Mouse (Mus musculus): ENCODE results near the gene Aspn. TPM values are rescaled to one million over a fixed set of nuclear protein-coding genes. Genes with fewer than 3 reads are reported as not detected.
"Not testable (repeated sequence)": the region's sequence is repeated elsewhere in the genome, so short reads cannot be mapped to it uniquely, and the experiment has no call there.

Aspn gene
- polyA plus RNA-seq, 1 experiment from 2014 or later, result not detected

DNA sequence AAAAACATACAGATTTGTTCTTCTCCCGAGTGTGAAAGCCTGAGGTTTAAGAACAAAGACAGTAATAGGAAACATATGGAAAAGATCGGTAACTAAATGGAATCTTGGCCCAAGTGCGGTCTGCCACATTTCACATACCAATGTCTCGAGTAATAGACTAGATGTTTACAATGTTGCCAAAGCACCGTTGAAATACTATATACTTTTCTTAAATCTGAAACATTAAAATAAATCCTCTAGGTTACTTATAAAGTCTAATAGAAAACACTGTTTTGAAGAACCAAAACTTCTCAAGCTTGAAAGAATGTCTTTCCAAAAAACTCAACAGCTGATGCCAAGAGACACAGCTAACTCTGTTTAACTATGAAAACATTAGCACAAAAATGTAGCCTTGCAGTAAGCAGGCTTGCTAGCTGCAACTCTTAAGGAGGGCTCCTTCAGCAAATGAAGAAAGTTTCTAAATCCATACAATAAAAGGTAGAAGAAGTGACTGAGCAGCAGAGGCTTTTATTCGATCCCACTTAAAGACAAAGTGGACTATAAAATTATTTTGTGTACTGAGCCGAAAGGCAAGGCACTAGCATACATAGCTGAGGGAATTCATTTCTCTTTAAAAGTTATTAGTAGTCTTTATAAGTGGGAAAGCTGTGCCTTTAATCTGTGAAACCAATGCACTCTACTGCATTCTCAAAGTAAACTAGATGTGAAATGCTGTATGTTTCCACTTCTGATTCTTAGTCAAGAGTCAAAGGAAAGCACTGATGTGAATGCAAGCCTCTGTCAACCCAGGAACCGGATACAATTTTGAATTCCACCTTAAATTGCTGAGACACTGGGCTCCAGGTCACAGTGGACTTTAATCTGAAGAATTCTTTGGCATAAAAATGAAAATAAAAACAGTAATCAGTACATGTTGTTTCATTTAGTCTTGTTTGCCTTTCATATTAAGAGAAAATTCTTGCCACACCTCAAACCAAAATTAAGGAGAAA, 37.6 kb downstream of the Aspn start, which contains the start of gene Omd:
Gene Omd, plus strand, starts transcription at position 922 of the 990 bp plus-strand sequence.
- in situ Hi-C loops (cut with MboI; ENCODE audit: low pct_unique_long_range_greater_than_20kb), result no loop called here
- no peaks in the 10 kb centered on the region for H3K27me3 ChIP-seq
- ATAC-seq (peak; percentile 54), DNase-seq (ENCODE audit: low read depth, low spot score) (no peak)
- CTCF ChIA-PET, result interaction anchor here (1.0 kb wide), 2 partner anchors 21 to 64 kb away, joined by 3 to 4 read pairs; no protein-coding TSS in a partner anchor
- no peak for TF ChIP-seq CTCF (IDR thresholded peaks at IDR 0.05)
- POLR2A ChIA-PET, result interaction anchor here (0.6 kb wide), 1 partner anchor 28 kb away, joined by 3 read pairs; no protein-coding TSS in a partner anchor

DNA sequence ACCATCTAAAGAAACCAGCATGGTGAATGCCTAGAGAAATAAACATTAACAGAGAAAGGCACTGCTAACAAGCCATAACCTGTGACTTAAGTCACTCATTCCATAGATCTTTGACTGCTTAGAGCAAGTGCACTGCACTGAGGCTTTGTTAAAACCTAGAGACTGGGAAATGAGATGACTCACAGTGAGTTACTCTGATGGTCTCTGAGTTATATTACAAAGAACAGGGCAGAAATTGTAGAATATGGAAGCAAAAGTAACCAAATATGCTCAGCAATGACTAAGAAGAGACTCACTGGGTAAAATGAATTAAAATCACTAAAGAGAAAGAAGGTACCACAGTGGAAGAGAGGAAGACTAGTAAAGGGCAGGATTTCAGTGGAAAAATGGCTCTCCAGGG, 39.6 kb downstream of the Aspn start:
- H3K27me3 ChIP-seq, result no peaks in the 10 kb centered on the region
- ChIA-PET CTCF (interaction anchor here (1.2 kb wide), 1 partner anchor 27 kb away, joined by 3 read pairs; no protein-coding TSS in a partner anchor), POLR2A (no interaction called here)
- ATAC-seq (no peak), DNase-seq (ENCODE audit: low read depth, low spot score) (no peak)
- TF ChIP-seq CTCF (IDR thresholded peaks at IDR 0.05), result no peak
- in situ Hi-C loops (cut with MboI; ENCODE audit: low pct_unique_long_range_greater_than_20kb), result no loop called here

DNA sequence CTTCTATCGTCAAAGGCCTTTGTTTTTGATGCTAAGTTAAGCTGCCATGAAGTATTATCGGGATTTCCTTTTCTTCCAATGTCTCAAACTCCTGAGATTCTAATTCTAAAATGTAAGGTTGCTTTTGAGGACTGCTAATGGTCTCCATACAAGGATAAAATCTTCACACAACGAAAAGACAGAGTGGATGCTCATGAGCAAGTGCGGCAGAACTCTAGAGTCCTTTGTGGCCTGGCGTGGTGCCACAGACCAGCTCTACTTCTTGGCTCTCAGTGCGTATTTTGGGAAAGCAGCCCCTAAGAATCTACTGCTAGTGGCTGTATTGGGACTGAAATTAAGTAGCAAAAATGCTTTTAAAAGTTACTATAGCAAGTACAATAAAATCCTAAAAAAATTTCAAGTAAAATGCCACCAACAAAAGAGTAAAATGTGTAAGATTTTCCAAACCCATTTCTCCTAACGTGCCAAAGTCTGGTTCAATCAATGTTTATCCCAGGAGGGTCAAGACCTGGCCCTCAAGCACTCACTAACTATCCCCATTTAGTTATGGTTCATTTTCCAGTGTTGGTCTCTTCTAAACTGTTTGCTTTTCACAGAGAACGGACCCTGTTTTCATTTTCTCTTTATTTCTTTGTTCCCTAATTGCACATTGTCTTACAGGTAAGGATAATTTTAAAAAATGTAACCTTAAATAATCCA, 40.2 kb downstream of the Aspn start:
- no peak for ATAC-seq
- ChIA-PET CTCF (interaction anchor here (1.2 kb wide), 1 partner anchor 26 kb away, joined by 3 read pairs; no protein-coding TSS in a partner anchor), POLR2A (no interaction called here)
- peak; percentile 51 for DNase-seq (ENCODE audit: low read depth, low spot score)
- TF ChIP-seq CTCF (IDR thresholded peaks at IDR 0.05), result no peak
- no peaks in the 10 kb centered on the region for H3K27me3 ChIP-seq
- in situ Hi-C loops (cut with MboI; ENCODE audit: low pct_unique_long_range_greater_than_20kb), result no loop called here

DNA sequence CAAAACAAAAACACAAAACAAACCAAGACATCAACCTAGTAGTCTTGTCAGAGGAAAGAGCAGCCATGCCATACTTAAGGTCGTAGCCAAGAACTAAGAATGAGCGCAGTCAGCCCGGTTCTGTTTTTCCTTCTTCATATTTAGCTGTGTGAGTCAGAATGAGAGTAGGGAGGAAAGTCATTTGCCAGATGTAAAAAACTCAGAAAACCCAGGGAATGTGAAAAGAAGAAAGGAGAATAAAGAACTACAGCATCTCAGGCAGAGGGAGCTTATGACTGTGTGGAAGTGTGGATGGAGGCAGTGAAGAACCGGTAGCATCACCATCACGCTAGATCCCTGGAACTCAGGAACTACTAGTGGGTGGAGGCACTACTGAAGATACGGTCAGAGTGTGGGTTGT, 41.8 kb downstream of the Aspn start:
- in situ Hi-C loops (cut with MboI; ENCODE audit: low pct_unique_long_range_greater_than_20kb), result no loop called here
- DNase-seq (ENCODE audit: low read depth, low spot score) (no peak), ATAC-seq (no peak)
- ChIA-PET POLR2A (no interaction called here), CTCF (interaction anchor here (1.6 kb wide), 1 partner anchor 21 kb away, joined by 6 read pairs; the partner anchor contains the start of gene Ogn)
- TF ChIP-seq CTCF (IDR thresholded peaks at IDR 0.05), result no peak
- H3K27me3 ChIP-seq, result no peaks in the 10 kb centered on the region

DNA sequence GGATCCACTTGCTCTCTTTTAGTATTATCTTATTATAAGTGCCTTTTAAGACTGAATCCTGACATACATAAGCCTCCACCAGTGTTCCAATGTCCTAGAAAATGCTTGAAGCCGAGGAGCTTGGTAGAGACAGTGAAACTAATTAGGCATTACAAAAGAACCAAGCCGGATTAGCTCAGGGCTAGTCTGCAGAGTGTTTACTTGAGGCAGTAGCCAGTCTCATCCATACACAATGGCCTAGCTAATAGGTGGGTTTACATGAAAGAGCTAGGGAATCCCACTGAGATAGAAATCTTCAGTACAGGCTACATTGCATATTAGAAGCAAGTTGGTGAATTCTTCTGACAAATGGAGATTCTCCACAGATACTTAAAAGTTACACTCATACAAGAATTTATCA, 58.3 kb downstream of the Aspn start:
- H3K27me3 ChIP-seq; POLR2A ChIA-PET; in situ Hi-C loops (cut with MboI; ENCODE audit: low pct_unique_long_range_greater_than_20kb); ATAC-seq; DNase-seq (ENCODE audit: low read depth, low spot score): not testable (repeated sequence)
- CTCF ChIA-PET, result interaction anchor here (1.7 to 2.9 kb wide), 2 partner anchors 10 to 21 kb away, joined by 4 to 11 read pairs; no protein-coding TSS in a partner anchor

DNA sequence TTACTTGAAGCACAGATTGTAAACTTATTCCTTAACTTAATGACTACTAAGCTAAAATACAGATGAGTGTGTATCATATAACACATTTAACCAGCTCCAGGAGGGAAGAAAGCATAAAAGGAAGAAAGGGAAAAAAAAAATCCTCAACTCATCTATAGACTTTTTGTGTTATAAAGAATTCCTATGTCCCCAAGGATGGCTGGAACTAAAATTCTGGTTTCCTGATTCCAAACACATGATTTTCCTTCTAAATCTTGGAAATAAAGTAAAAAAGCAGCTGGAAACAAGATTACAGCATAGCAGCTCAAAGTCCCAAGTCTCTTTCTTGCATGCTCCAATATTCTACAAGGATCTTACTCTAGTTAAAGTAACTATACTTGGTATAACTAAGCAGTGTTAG, 59.4 kb downstream of the Aspn start:
- no peaks in the 10 kb centered on the region for H3K27me3 ChIP-seq
- POLR2A ChIA-PET, result no interaction called here
- DNase-seq (ENCODE audit: low read depth, low spot score), result no peak

DNA sequence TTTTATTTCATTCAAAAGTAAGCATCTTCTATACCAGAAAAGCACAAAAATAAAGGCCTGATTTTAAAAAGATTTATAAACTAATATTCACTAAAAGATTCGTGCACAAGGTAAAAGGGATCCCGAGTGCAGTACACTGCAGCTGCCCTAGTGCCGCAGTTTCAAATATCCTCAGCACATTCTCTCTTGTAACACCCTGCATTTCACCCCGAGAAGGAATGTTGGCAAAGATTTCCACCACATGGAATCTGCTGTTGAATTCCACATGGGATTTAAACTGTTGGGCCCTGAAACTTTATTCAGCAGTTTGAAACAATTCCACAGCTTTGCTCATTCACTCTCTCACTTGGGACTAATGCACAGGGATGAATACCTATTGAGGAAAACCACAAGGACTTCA, 63.5 kb downstream of the Aspn start, which contains the start of gene Ogn:
Gene Ogn, plus strand, starts transcription at position 333 of the 400 bp plus-strand sequence.
- DNase-seq (ENCODE audit: low read depth, low spot score), result peak; percentile 60
- CTCF ChIA-PET, result interaction anchor here (2.7 kb wide), 1 partner anchor 21 kb away, joined by 6 read pairs; no protein-coding TSS in a partner anchor
- no peaks in the 10 kb centered on the region for H3K27me3 ChIP-seq
- in situ Hi-C loops (cut with MboI; ENCODE audit: low pct_unique_long_range_greater_than_20kb), result no loop called here
- TF ChIP-seq CTCF (IDR thresholded peaks at IDR 0.05), result no peak
- POLR2A ChIA-PET, result interaction anchor here (1.3 kb wide), 1 partner anchor 29 kb away, joined by 3 read pairs; no protein-coding TSS in a partner anchor
- ATAC-seq, result peak; percentile 67

More for the DNA sequence above, 59.4 kb downstream of the Aspn start:
- no peak for TF ChIP-seq CTCF (IDR thresholded peaks at IDR 0.05)
- CTCF ChIA-PET, result interaction anchor here (1.7 to 2.9 kb wide), 2 partner anchors 11 to 22 kb away, joined by 4 to 11 read pairs; no protein-coding TSS in a partner anchor
- no peak for ATAC-seq
- in situ Hi-C loops (cut with MboI; ENCODE audit: low pct_unique_long_range_greater_than_20kb), result no loop called here

DNA sequence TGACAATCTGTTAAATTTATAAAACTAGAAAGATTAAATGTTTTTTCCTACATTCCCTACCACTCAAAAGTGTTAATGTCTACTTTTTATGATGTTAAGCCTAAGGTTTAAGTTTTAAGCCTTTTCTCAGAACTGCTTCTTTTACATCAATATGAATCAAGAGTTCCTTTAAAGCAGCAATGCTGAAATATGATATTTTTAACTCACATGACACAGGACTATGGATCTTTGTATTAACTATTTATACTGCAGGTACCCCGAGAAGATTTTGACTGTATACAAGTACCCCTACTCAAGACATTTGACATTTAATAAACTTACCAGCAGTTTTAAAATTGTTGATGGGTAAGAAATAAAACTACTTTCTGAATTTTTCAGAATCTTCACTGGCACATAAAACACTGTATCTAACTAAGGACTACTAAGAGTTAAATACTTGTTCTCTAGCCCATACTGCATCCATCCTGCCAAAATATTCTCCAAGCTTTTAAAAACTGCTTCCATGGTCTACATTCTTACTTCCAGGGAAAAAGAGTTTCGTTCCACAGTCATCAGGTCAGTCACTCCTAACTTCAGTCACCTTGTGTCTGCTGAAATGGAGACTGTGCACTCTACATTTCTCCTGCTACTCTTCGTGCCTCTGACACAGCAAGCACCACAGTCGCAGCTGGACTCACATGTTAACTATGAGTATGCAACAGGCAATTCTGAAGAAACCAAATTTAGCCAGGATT, 64.5 kb downstream of the Aspn start:
- TF ChIP-seq CTCF (IDR thresholded peaks at IDR 0.05), result no peak
- no peak for ATAC-seq
- POLR2A ChIA-PET, result interaction anchor here (1.3 kb wide), 1 partner anchor 30 kb away, joined by 3 read pairs; no protein-coding TSS in a partner anchor

DNA sequence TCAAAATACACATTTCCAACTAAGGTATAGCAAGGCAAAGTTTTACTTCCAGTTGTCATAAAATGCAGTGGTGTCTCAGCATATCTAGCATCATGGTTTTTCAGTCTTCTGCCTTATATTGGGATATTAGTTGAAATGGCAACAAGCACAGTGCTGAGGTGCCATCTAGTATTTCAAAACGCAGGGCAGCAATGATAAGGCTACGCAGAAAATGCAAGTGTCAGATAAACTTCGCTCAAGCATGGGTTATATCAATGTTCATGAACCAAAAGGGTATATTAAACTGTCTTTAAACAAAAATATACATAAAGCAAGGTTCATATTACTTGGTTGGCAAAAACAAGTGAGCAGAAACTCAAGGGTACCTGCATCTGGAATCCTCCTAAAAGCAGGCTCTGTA, 72.8 kb downstream of the Aspn start:
- in situ Hi-C loops (cut with MboI; ENCODE audit: low pct_unique_long_range_greater_than_20kb), result no loop called here
- no peak for ATAC-seq

More for the DNA sequence above, 64.5 kb downstream of the Aspn start:
- DNase-seq (ENCODE audit: low read depth, low spot score), result no peak
- CTCF ChIA-PET, result interaction anchor here (2.7 kb wide), 1 partner anchor 22 kb away, joined by 6 read pairs; no protein-coding TSS in a partner anchor
- no peaks in the 10 kb centered on the region for H3K27me3 ChIP-seq
- in situ Hi-C loops (cut with MboI; ENCODE audit: low pct_unique_long_range_greater_than_20kb), result no loop called here

More for the DNA sequence above, 72.8 kb downstream of the Aspn start:
- no peaks in the 10 kb centered on the region for H3K27me3 ChIP-seq
- ChIA-PET POLR2A (no interaction called here), CTCF (interaction anchor here (1.0 kb wide), 1 partner anchor 23 kb away, joined by 3 read pairs; no protein-coding TSS in a partner anchor)
- no peak for TF ChIP-seq CTCF (IDR thresholded peaks at IDR 0.05)
- DNase-seq (ENCODE audit: low read depth, low spot score), result no peak

Other genes with a start within 250 kb of the Aspn start
- 79.4 TPM for gene Fgd3, start 224.1 kb upstream of the Aspn start, polyA plus RNA-seq (2021)
- gene Bicd2, start 202.9 kb upstream of the Aspn start, polyA plus RNA-seq (2021), result 45.2 TPM
- gene Ippk, start 123.2 kb upstream of the Aspn start, polyA plus RNA-seq (2021), result 14.1 TPM
- gene Tes3-ps, start 51.1 kb upstream of the Aspn start, polyA plus RNA-seq (2021), result 5.1 TPM
- gene Ecm2, start 39.6 kb upstream of the Aspn start, polyA plus RNA-seq (2021), result 0.10 TPM
- gene Omd, start 38.0 kb downstream of the Aspn start, polyA plus RNA-seq (2021), result 12.8 TPM
- gene Ogn, start 63.6 kb downstream of the Aspn start, polyA plus RNA-seq (2021), result 235 TPM
- gene Cenpp, start 108.3 kb downstream of the Aspn start, polyA plus RNA-seq (2021), result 9.1 TPM
- 15.0 TPM for gene Nol8, start 108.6 kb downstream of the Aspn start, polyA plus RNA-seq (2021)
- gene Iars, start 137.7 kb downstream of the Aspn start, polyA plus RNA-seq (2021), result 109 TPM